Mouse (Mus musculus) adrenal gland, adult (tissue): ENCODE measurements around the gene Pou2f3.

Source experiments
- DNase-seq, 2 experiments: peaks; one replicate each; pipeline ENCODE4 v3.0.0; 2022 to 2023; ENCODE audit warnings: low spot score in 1 of 2; ENCODE audit not compliant: inconsistent age in 2 of 2

Gene Pou2f3

GRCm38 (mm10) chr9:43232286-43232685, 22.1 kb upstream of the Pou2f3 start:
- DNase-seq, result no peak

DNA sequence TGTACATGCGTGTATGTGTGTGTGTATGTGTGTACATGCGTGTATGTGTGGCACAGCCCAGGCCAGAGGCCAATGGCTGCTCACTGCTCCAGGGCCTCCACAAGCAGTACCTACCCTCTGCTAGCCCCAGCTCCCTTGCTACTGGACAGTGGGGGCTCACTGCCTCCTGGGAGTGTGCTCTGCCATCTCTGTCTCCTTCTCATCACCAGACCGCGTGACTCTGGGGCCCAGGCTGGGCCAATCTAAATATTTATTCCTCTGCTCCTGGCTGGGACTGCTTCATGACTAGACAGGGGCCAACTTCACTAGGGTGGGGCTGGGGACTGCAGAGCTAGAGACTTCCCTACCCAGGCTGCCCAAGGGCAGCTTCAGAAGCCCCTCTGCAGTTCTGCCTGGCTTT, 21.6 kb upstream of the Pou2f3 start:
- DNase-seq, result no peak

DNA sequence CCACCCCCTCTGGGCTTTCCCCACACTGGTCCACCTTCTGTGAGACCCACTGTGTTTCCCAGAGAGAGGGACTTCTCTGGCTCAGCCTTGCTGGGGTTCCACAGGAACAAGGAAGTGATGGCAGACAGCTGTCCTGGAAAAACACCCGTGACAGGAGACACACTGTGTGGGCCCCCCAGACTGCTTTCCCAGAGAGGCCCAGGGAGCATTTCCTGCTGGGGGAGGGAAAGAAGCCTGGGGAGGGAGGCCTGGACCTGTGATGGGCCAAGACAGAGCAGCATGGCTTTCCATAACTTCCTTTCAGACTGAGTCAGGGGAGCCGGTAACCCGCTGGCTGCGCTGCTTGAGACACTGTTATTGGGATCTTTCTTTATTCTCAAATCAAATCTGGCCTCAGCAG, 20.7 kb upstream of the Pou2f3 start:
- DNase-seq, result peak in 1 of 2 experiments; percentile 47

DNA sequence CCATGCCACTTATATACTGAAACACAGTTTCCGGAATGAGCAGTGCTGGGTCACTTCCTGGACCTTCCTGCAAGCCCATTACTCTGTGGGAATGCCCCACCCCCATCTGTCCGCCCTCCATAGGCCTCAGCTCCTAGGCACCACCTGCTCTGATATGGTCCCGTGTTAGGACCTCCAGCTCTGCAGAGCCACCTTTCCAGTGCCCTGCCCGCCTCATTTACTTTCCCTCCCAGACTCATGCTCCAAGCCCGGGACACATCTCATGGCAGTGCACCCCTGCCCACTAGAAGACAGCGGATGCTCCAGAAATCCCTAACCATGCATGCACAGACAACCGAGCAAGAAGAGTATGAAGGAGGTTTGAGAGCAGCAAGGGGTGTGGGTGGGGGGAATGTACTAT, 19.8 kb upstream of the Pou2f3 start:
- no peak for DNase-seq

DNA sequence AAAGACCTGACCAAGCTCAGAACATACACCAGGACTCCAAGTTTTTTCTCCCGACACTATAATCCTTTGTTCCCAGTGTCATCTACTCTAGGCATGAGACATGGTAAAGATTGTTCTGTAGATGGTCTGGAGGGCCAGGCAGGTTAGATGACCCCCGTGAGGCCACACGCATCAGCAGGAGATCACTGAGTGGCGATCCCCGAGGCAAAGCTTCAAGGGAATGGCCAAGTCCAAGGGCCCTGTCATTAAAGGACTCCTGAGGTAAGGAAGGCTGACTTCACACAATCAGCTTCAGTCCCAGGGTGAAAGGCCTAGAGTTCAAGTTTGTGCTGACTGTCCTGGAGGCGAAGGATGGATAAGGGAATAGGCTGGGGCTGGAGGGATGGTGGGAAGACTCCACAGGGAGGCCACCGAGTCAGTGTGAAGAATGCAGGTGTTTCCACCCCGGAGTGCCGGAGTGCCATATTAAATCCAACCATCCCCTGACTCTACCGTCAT, 19.3 kb upstream of the Pou2f3 start:
- DNase-seq, result no peak

GRCm38 (mm10) chr9:43228745-43229144, 18.6 kb upstream of the Pou2f3 start:
- DNase-seq, result no peak

DNA sequence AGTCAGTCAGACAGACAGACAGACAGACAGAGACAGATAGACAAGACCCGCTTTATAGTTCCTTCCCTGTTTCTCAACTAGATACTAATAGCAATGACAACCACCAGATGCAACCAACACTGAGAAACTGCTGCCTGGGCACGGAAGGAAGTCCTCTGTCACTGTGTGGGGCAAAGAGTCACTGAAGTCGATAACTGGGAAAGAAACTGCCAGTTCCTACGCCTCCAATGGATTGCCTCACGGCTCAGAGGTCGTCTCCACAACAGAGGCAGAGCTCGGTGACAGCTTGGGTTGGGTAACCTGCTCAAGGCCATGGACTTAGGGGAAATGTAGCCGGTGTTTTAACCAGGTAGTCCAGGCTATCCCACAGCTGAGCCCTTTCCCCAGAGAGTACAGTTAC, 17.5 kb upstream of the Pou2f3 start:
- DNase-seq, result no peak

GRCm38 (mm10) chr9:43226573-43227160, 16.5 kb upstream of the Pou2f3 start:
- DNase-seq, result no peak

- DNase-seq, result no peak
Observed at GRCm38 (mm10) chr9:43225481-43225880, 15.3 kb upstream of the Pou2f3 start.

- DNase-seq, result no peak
Observed at GRCm38 (mm10) chr9:43224771-43225355, 14.7 kb upstream of the Pou2f3 start.

DNA sequence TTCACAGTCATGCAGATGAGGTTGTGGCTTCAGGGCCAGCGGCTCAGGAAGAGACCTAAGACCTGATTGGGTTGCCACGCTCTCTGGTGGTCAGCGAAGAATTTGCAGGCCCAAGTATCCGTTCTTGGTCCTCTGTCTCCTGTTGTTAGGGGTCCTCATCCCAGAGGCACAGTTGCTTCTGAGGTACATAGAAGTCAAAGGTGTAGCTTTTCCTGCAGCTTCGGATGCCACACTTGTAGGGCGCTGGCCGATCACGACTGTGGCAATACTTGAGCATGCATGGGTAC, 12.2 kb upstream of the Pou2f3 start:
- DNase-seq, result peak in 1 of 2 experiments; percentile 16

DNA sequence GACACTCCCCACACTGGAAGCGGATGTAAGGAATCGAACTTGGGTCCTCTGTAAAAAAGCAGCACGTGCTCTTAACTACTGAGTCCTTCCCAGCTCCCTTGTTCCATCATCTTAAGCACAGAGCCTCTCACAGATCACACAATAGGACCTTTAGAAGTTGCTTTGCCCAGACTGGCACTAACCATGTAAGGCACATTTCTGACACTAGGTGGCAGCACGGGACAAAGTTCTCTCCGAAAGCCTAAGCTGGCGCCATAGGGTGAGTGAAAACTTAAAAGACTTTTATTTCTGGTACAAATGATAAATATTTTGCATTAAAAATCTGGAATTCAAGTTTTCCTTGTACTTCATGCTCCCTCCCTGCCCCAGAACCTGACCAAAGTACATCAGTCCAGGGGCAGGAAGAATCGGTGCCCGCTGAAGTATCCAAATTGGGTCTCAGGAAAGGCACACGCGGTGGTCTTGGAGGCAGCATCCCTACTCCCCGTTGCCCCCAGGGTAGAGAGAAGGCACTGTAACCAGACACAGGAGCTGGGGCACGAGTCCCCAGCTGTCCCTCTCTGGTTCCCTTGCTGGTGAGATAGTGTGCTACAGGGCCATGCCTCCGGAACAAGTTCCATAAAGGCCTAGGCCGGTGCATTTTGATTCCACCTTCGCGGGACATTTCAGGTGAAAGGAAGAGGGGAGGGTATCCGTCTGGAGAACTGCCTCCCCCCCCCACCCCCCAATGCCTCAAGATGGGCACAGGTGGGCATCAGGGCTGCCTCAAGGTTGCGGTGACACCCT, 11.7 kb upstream of the Pou2f3 start:
- DNase-seq, result peak; percentile 77 to 94

GRCm38 (mm10) chr9:43210771-43211450, 742 bp upstream of the Pou2f3 start:
- DNase-seq, result peak; percentile 55 to 85

- DNase-seq, result no peak
Observed at GRCm38 (mm10) chr9:43206022-43206390, 4.2 kb downstream of the Pou2f3 start.

- DNase-seq, result no peak
Observed at GRCm38 (mm10) chr9:43205343-43206021, 4.7 kb downstream of the Pou2f3 start.

- no peak for DNase-seq
Observed at GRCm38 (mm10) chr9:43200212-43200611, 10.0 kb downstream of the Pou2f3 start.

DNA sequence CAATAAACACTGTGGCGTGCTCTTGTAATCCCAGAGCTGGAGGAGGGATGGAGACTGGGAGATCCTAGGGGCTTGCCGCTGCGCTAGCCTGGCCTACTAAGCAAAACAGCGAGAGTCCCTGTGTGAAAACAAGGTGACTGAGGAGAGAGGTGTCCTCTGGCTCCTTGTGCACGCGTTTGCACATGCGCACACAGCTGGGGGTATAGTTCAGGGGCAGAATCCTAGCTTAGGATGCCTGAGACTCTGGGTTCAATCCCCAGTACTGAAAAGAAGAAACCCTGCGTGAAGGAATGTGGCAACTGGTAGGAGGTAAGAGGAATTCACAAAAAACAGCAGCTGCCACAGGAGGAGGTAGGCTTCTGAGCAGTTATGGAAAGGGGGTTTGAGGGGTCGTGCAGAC, 16.2 kb downstream of the Pou2f3 start:
- DNase-seq, result no peak

DNA sequence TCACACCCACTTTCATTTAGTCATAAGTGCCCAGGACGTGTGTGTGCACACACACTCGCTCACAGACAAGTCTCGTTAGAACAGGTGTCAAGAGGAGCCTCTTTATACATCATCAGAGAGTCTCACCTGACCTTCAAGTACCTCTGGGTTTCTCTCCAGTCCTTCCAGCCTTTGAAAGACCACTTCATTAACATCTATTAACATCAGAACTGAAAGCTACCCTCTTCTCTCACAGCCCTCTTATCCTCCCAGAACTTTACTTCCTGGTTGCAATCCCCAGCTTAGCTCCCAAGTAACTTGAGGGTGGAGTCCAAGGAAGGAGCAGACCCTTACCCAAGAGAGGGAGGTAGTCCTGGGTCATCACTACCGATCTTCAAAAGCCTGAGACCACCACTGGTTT, 18.6 kb downstream of the Pou2f3 start:
- DNase-seq, result no peak

GRCm38 (mm10) chr9:43189021-43189356, 21.2 kb downstream of the Pou2f3 start:
- DNase-seq, result no peak

GRCm38 (mm10) chr9:43188309-43189020, 21.7 kb downstream of the Pou2f3 start:
- no peak for DNase-seq

- peak in 1 of 2 experiments; percentile 28 for DNase-seq
Observed at GRCm38 (mm10) chr9:43179614-43180013, 30.6 kb downstream of the Pou2f3 start.
